Mouse (Mus musculus): ENCODE results near the gene Cadm3.
A peak's percentile ranks its signal among the peaks of the same experiment; 100 is the strongest.

The Cadm3 gene

GRCm38 (mm10) chr1:173357799-173358198 is 9.7 kb downstream of the Cadm3 start:
- no peak for DNase-seq (ENCODE audit: low spot score)

- DNase-seq (ENCODE audit: low spot score): no peak
Measured at GRCm38 (mm10) chr1:173356699-173357098, 10.8 kb downstream of the Cadm3 start.

- DNase-seq (ENCODE audit: low spot score): no peak
Measured at GRCm38 (mm10) chr1:173355107-173355846, 12.2 kb downstream of the Cadm3 start.

GRCm38 (mm10) chr1:173350372-173350957 is 17.0 kb downstream of the Cadm3 start, which contains the start of gene Aim2:
Gene Aim2, plus strand, starts transcription at chr1:173350879.
- DNase-seq (ENCODE audit: low spot score): no peak

GRCm38 (mm10) chr1:173349946-173350345 is 17.5 kb downstream of the Cadm3 start:
- peak; percentile 87 for DNase-seq (ENCODE audit: low spot score)

- no peak for DNase-seq (ENCODE audit: low spot score)
Measured at GRCm38 (mm10) chr1:173349192-173349591, 18.3 kb downstream of the Cadm3 start.

GRCm38 (mm10) chr1:173348527-173348926 is 19.0 kb downstream of the Cadm3 start:
- no peak for DNase-seq (ENCODE audit: low spot score)

GRCm38 (mm10) chr1:173345112-173345511 is 22.4 kb downstream of the Cadm3 start:
- no peak for DNase-seq (ENCODE audit: low spot score)

- no peak for DNase-seq (ENCODE audit: low spot score)
Measured at GRCm38 (mm10) chr1:173343934-173344333, 23.6 kb downstream of the Cadm3 start.

- DNase-seq (ENCODE audit: low spot score): no peak
Measured at GRCm38 (mm10) chr1:173342425-173342824, 25.1 kb downstream of the Cadm3 start.

GRCm38 (mm10) chr1:173339543-173339942 is 28.0 kb downstream of the Cadm3 start:
- DNase-seq (ENCODE audit: low spot score): peak; percentile 75

GRCm38 (mm10) chr1:173337008-173337407 is 30.5 kb downstream of the Cadm3 start:
- DNase-seq (ENCODE audit: low spot score): no peak

- DNase-seq (ENCODE audit: low spot score): no peak
Measured at GRCm38 (mm10) chr1:173335903-173336302, 31.6 kb downstream of the Cadm3 start.

GRCm38 (mm10) chr1:173333312-173334253 is 33.9 kb downstream of the Cadm3 start, which contains the start of gene Ackr1:
Gene Ackr1, minus strand, starts transcription at chr1:173333750.
- peak; percentile 87 for DNase-seq (ENCODE audit: low spot score)

- no peak for DNase-seq (ENCODE audit: low spot score)
Measured at GRCm38 (mm10) chr1:173332418-173332817, 35.1 kb downstream of the Cadm3 start.

- no peak for DNase-seq (ENCODE audit: low spot score)
Measured at GRCm38 (mm10) chr1:173329743-173330142, 37.8 kb downstream of the Cadm3 start.

- peak; percentile 78 for DNase-seq (ENCODE audit: low spot score)
Measured at GRCm38 (mm10) chr1:173329185-173329584, 38.3 kb downstream of the Cadm3 start.

GRCm38 (mm10) chr1:173328446-173328845 is 39.0 kb downstream of the Cadm3 start:
- DNase-seq (ENCODE audit: low spot score): no peak

- no peak for DNase-seq (ENCODE audit: low spot score)
Measured at GRCm38 (mm10) chr1:173326552-173326951, 40.9 kb downstream of the Cadm3 start.

GRCm38 (mm10) chr1:173325395-173325794 is 42.1 kb downstream of the Cadm3 start:
- DNase-seq (ENCODE audit: low spot score): peak; percentile 64

- no peak for DNase-seq (ENCODE audit: low spot score)
Measured at GRCm38 (mm10) chr1:173324961-173325360, 42.5 kb downstream of the Cadm3 start.

GRCm38 (mm10) chr1:173323839-173324585 is 43.5 kb downstream of the Cadm3 start:
- no peak for DNase-seq (ENCODE audit: low spot score)

Data from c-Kit-positive CD71-positive TER-119-positive erythroid progenitor cells, embryonic 14.5 days (primary cell).